Mouse (Mus musculus) heart, postnatal 0 days (tissue): ENCODE data around the gene Cc2d1a. TPM values are rescaled to one million over a fixed set of nuclear protein-coding genes. Genes with fewer than 3 reads are reported as not detected.

Experiments used
- ATAC-seq: fragments of 200-750 bp; cut with Nextera tagmentation; 2 replicates; pipeline ENCODE4 v1.8.0; 2017; ENCODE audit warnings: low read depth, moderate number of reproducible peaks, moderate library complexity; ENCODE audit not compliant: insufficient read depth
- DNase-seq: peaks from one replicate; pipeline ENCODE4 v3.0.0-alpha.2; 2016; ENCODE audit warnings: low spot score
- H3K27ac ChIP-seq: fragments of 300-500 bp; sonication (generic); 2 replicates; pipeline ENCODE4 v1.5.1; 2014; ENCODE audit warnings: low read depth, mild to moderate bottlenecking
- H3K27me3 ChIP-seq: fragments of 300-500 bp; sonication (generic); 2 replicates; pipeline ENCODE4 v1.6.1; 2014; ENCODE audit warnings: low read length, mixed read lengths; ENCODE audit not compliant: control insufficient read depth, insufficient read depth
- H3K36me3 ChIP-seq: fragments of 300-500 bp; sonication (generic); replicated peaks from 2 replicates; pipeline ENCODE4 v1.6.1; 2014; ENCODE audit warnings: low read length, mixed read lengths; ENCODE audit not compliant: control insufficient read depth, insufficient read depth
- H3K4me1 ChIP-seq: fragments of 300-500 bp; sonication (generic); 2 replicates; pipeline ENCODE4 v1.6.1; 2014; ENCODE audit warnings: antibody characterized with exemption; ENCODE audit not compliant: control insufficient read depth, insufficient read depth
- H3K4me2 ChIP-seq: fragments of 300-500 bp; sonication (generic); 2 replicates; pipeline ENCODE4 v1.6.1; 2014; ENCODE audit warnings: low read depth, mild to moderate bottlenecking, low read length, moderate library complexity
- H3K4me3 ChIP-seq: fragments of 300-500 bp; sonication (generic); 2 replicates; pipeline ENCODE4 v1.5.1; 2014; ENCODE audit warnings: low read depth, low read length
- H3K9ac ChIP-seq: fragments of 300-500 bp; sonication (generic); replicated peaks from 2 replicates; pipeline ENCODE4 v1.6.1; 2014; ENCODE audit warnings: low read depth, low read length, mixed read lengths
- H3K9me3 ChIP-seq: fragments of 300-500 bp; sonication (generic); replicated peaks from 2 replicates; pipeline ENCODE4 v1.6.1; 2016; ENCODE audit warnings: low read length; ENCODE audit not compliant: control insufficient read depth
- CTCF ChIP-seq: IDR thresholded peaks from 2 replicates; pipeline ENCODE4 v1.5.1; 2016; ENCODE audit warnings: antibody characterized with exemption, control low read depth, low read depth
- EP300 ChIP-seq: IDR thresholded peaks from 2 replicates; pipeline ENCODE4 v1.6.1; 2016; ENCODE audit warnings: antibody characterized with exemption, low read depth
- WGBS: fragments of 180-500 bp; shearing (Covaris S2); extraction: QIAGEN DNeasy Blood & Tissue Kit; methylation state at CpG from one replicate; pipeline ENCODE4 v1.1.7; 2014; 5-methylcytosine and 5-hydroxymethylcytosine counted together
- microRNA counts: library from miRNA; unstranded; fragments of <30 nt; microRNA quantifications from one replicate; lab custom pipeline; 2015
- microRNA-seq: library from miRNA; unstranded; fragments of <30 nt; microRNA quantifications from one replicate; pipeline ENCODE4, GENCODE M21; 2016
- polyA plus RNA-seq: library from polyadenylated mRNA; unstranded; fragments of >200 nt; fragmentation: Nextera tagmentation; extraction: Ambion mirVana; gene quantifications from 2 replicates; pipeline ENCODE4 v1.2.1, GENCODE M21; 2015
- total RNA-seq: library from RNA; depleted of rRNA; stranded (reverse); fragments of >200 nt; gene quantifications from 2 replicates; pipeline ENCODE4 v1.2.3, GENCODE M21; 2014; ENCODE audit warnings: low replicate concordance; rRNA removed

Gene Cc2d1a
- total and polyA plus RNA-seq, 2 experiments from 2014 or later, result 8.4 to 17.1 TPM

DNA sequence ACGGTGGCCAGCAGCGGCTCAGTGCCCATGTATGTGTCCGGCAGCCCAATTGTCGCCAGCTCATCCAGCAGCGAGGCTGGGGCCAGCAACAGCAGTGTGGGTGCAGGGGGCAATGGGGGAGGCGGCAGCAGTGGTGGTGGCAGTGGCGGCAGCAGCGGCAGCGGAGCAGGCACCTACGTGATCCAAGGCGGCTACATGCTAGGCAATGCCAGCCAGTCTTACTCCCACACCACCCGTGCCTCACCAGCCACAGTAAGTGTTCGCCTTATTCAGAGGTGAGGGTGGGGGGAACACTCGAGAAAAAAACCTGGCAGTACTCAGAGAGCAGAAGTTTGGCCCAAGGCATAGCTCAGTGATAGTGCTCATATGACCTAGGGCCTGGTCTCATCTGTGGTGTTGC is 59.9 kb downstream of the Cc2d1a start:
- 95% methylated on average over 14 of the region's 14 CpGs for WGBS
- no peak for ATAC-seq
- no peak for TF ChIP-seq EP300
- no peak for TF ChIP-seq CTCF
- H3K36me3 ChIP-seq, result peaks cover 66% of the 10 kb centered on the region
- H3K27ac ChIP-seq, result no peak overlapping the region
- no peak overlapping the region for H3K9ac ChIP-seq
- H3K4me2 ChIP-seq, result no peak overlapping the region
- no peak overlapping the region for H3K4me3 ChIP-seq
- DNase-seq, result no peak
- no peaks in the 10 kb centered on the region for H3K27me3 ChIP-seq
- no peaks in the 10 kb centered on the region for H3K9me3 ChIP-seq
- no peaks in the 10 kb centered on the region for H3K4me1 ChIP-seq

DNA sequence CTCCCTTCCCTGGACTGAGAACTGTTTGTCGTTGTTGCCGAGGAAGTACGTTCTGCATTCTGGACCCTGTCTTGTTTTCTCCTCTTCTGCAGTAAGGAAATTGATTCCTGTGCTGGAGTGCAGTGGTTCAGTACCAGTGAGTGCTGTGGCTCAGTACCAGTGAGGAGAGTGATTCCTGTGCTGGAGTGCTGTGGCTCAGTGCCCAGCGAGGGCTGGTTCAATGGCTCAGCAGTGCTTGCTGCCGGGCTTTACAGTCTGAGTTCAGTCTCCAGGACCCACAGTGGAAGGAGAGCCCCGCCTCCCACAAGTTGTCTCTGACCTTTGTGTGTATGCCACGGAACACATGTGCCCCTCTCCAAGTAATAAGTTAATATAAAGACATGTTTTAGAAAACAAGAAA is 60.6 kb downstream of the Cc2d1a start:
- H3K4me2 ChIP-seq, result no peak overlapping the region
- WGBS, result 89% methylated on average over 7 of the region's 7 CpGs

DNA sequence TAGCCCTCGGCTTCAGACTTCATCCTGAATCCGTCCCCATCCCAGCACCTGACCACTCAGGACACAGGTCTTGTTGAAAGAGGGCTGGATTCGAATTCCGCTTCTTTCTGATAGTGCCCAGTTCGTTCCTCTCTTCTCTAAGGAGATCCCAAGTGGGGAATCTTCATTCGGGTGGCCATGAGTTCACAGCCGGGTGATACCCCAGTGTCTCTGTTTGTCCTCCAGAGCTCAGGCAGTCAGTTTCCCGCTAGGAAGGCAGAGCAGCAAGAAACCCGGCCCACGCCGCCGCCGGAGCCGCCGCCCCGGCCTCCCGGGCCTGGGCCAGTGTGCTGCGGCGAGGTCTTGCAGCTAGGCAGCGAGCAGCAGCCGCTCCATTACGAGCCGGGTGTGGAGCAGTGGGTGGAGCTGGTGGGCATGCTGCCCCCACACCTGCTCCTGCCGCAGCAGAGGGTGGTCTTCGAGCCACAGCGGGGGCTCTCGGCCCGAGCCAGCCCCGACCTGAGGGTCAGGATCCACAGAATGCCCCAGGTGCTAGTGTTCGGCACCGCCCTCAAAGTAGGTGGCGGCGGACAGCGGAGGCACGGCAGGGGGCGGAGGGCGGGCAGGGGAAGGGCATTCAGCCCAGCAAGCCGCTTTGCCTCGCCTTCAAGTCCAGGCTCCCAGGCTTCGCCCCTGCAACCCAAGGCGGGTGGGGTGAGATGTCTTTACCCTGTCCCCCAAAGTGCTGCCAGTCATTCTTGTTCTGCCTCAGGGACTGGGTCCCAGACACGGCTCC is 63.2 kb downstream of the Cc2d1a start:
- Histone ChIP-seq H3K9me3 (no peaks in the 10 kb centered on the region), H3K4me1 (no peaks in the 10 kb centered on the region), H3K4me3 (no peak overlapping the region), H3K27ac (no peak overlapping the region), H3K36me3 (peaks cover 75% of the 10 kb centered on the region), H3K27me3 (no peaks in the 10 kb centered on the region), H3K9ac (no peak overlapping the region), H3K4me2 (no peak overlapping the region)
- DNase-seq (no peak), ATAC-seq (no peak)
- 72% methylated on average over 42 of the region's 42 CpGs for WGBS
- TF ChIP-seq CTCF, result no peak

More for the DNA sequence above, 60.6 kb downstream of the Cc2d1a start:
- Histone ChIP-seq H3K4me1 (no peaks in the 10 kb centered on the region), H3K9me3 (no peaks in the 10 kb centered on the region), H3K36me3 (peaks cover 66% of the 10 kb centered on the region), H3K9ac (no peak overlapping the region), H3K27me3 (no peaks in the 10 kb centered on the region), H3K4me3 (no peak overlapping the region), H3K27ac (no peak overlapping the region)
- TF ChIP-seq EP300 (no peak), CTCF (no peak)
- DNase-seq (no peak), ATAC-seq (no peak)

DNA sequence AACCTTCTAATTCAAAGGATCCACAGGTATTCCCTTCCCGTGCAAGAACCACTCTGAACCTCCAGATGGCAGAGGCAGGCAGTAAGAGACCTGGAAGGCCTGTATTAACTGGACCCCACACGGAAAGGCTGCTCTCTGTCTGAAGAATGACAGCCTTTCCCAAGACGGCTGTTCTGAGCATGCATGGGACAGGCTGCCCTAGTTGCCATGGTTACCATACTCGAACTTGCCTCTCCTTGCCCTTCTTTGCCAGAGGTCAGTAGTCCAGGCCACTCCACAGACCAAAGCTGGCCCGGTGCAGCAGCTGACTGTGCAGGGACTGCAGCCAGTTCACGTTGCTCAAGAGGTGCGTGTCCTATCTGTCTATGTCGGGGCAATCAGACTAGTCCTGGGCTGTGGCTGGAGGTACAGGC is 63.9 kb downstream of the Cc2d1a start:
- Histone ChIP-seq H3K36me3 (peaks cover 73% of the 10 kb centered on the region), H3K4me3 (no peak overlapping the region), H3K27ac (no peak overlapping the region), H3K4me2 (no peak overlapping the region), H3K9ac (no peak overlapping the region), H3K4me1 (peaks cover 5% of the 10 kb centered on the region), H3K27me3 (no peaks in the 10 kb centered on the region), H3K9me3 (no peaks in the 10 kb centered on the region)
- ATAC-seq (no peak), DNase-seq (no peak)
- WGBS, result 45% methylated on average over 8 of the region's 8 CpGs
- peak; percentile 36 for TF ChIP-seq CTCF
- no peak for TF ChIP-seq EP300

MicroRNAs encoded within 50 kb of the gene (microRNA counts, 519-probe panel; counts per million panel counts)
- microRNA mmu-miR-181c (lab: Ali Mortazavi, UCI), result 3,413 counts per million, percentile 39 among the panel's probes with 10 or more counts
- microRNA mmu-miR-709 (lab: Ali Mortazavi, UCI), result not detected

Small RNAs within 50 kb of the gene (microRNA-seq; reads per million reads assigned to microRNA genes)
- gene Gm25110 (not detected), gene Mir181c (3,068 reads per million, percentile 89 among the genes with 10 or more reads in this experiment), gene Mir181d (2,069 reads per million, percentile 85 among the genes with 10 or more reads in this experiment), gene Mir709 (not detected)

Other genes starting within 250 kb of the Cc2d1a start
- gene Adgrl1, start 247.8 kb downstream of the Cc2d1a start, total RNA-seq, result 28.7 and 58.4 TPM in 2 replicates
- gene Adgrl1, start 247.8 kb downstream of the Cc2d1a start, polyA plus RNA-seq, result 3.8 and 4.4 TPM in 2 replicates
- gene Gm10644, start 192.7 kb downstream of the Cc2d1a start, total RNA-seq, result 0.08 and 1.3 TPM in 2 replicates
- 0.41 and 0.42 TPM in 2 replicates for gene Gm10644, start 192.7 kb downstream of the Cc2d1a start, polyA plus RNA-seq
- gene Asf1b, start 192.4 kb downstream of the Cc2d1a start, total RNA-seq, result 109 and 155 TPM in 2 replicates
- 19.2 and 21.5 TPM in 2 replicates for gene Asf1b, start 192.4 kb downstream of the Cc2d1a start, polyA plus RNA-seq
- 246 and 345 TPM in 2 replicates for gene Prkaca, start 174.9 kb downstream of the Cc2d1a start, total RNA-seq
- gene Prkaca, start 174.9 kb downstream of the Cc2d1a start, polyA plus RNA-seq, result 305 and 312 TPM in 2 replicates
- gene Samd1, start 150.3 kb downstream of the Cc2d1a start, total RNA-seq, result 46.3 and 52.0 TPM in 2 replicates
- 3.6 and 3.7 TPM in 2 replicates for gene Samd1, start 150.3 kb downstream of the Cc2d1a start, polyA plus RNA-seq
- not detected in 2 replicates for gene 1700067K01Rik, start 146.4 kb downstream of the Cc2d1a start, total RNA-seq
- gene 1700067K01Rik, start 146.4 kb downstream of the Cc2d1a start, polyA plus RNA-seq, result 0.96 and 1.3 TPM in 2 replicates
- gene 2210011C24Rik, start 135.8 kb downstream of the Cc2d1a start, total RNA-seq, result 17.8 TPM in 1 of 2 replicates, not detected in the other
- gene 2210011C24Rik, start 135.8 kb downstream of the Cc2d1a start, polyA plus RNA-seq, result 0.48 and 0.88 TPM in 2 replicates
- gene Palm3, start 126.5 kb downstream of the Cc2d1a start, total RNA-seq, result not detected in 2 replicates
- gene Palm3, start 126.5 kb downstream of the Cc2d1a start, polyA plus RNA-seq, result 0.33 and 0.41 TPM in 2 replicates
- 3.9 and 5.6 TPM in 2 replicates for gene Il27ra, start 105.3 kb downstream of the Cc2d1a start, total RNA-seq
- 2.6 and 3.6 TPM in 2 replicates for gene Il27ra, start 105.3 kb downstream of the Cc2d1a start, polyA plus RNA-seq
- gene Rln3, start 102.9 kb downstream of the Cc2d1a start, total RNA-seq, result not detected in 2 replicates
- not detected in 2 replicates for gene Rln3, start 102.9 kb downstream of the Cc2d1a start, polyA plus RNA-seq
- 1.3 and 3.8 TPM in 2 replicates for gene Gm10643, start 82.8 kb downstream of the Cc2d1a start, total RNA-seq
- 1.0 and 1.7 TPM in 2 replicates for gene Gm10643, start 82.8 kb downstream of the Cc2d1a start, polyA plus RNA-seq
- 11.7 and 15.3 TPM in 2 replicates for gene Rfx1, start 81.1 kb downstream of the Cc2d1a start, total RNA-seq
- 2.3 and 2.4 TPM in 2 replicates for gene Rfx1, start 81.1 kb downstream of the Cc2d1a start, polyA plus RNA-seq
- gene Dcaf15, start 43.2 kb downstream of the Cc2d1a start, total RNA-seq, result 16.1 and 29.3 TPM in 2 replicates
- 2.9 and 3.3 TPM in 2 replicates for gene Dcaf15, start 43.2 kb downstream of the Cc2d1a start, polyA plus RNA-seq
- gene Podnl1, start 21.9 kb downstream of the Cc2d1a start, total RNA-seq, result not detected in 2 replicates
- 0.04 TPM in 2 replicates for gene Podnl1, start 21.9 kb downstream of the Cc2d1a start, polyA plus RNA-seq
- 0.43 TPM in 1 of 2 replicates, not detected in the other for gene 4930432K21Rik, start 89 bp upstream of the Cc2d1a start, total RNA-seq
- gene 4930432K21Rik, start 89 bp upstream of the Cc2d1a start, polyA plus RNA-seq, result 0.34 and 0.48 TPM in 2 replicates
- 1.4 TPM in 1 of 2 replicates, not detected in the other for gene Nanos3, start 37.3 kb upstream of the Cc2d1a start, total RNA-seq
- gene Nanos3, start 37.3 kb upstream of the Cc2d1a start, polyA plus RNA-seq, result 4.6 and 6.0 TPM in 2 replicates
- 23.8 and 31.4 TPM in 2 replicates for gene Zswim4, start 89.1 kb upstream of the Cc2d1a start, total RNA-seq
- 4.6 and 5.8 TPM in 2 replicates for gene Zswim4, start 89.1 kb upstream of the Cc2d1a start, polyA plus RNA-seq
- 90.3 and 93.2 TPM in 2 replicates for gene D8Ertd738e, start 101.8 kb upstream of the Cc2d1a start, total RNA-seq
- 382 and 414 TPM in 2 replicates for gene D8Ertd738e, start 101.8 kb upstream of the Cc2d1a start, polyA plus RNA-seq
- gene Mri1, start 109.4 kb upstream of the Cc2d1a start, total RNA-seq, result 25.8 and 74.7 TPM in 2 replicates
- 37.3 and 39.2 TPM in 2 replicates for gene Mri1, start 109.4 kb upstream of the Cc2d1a start, polyA plus RNA-seq
- gene Ccdc130, start 122.4 kb upstream of the Cc2d1a start, total RNA-seq, result 7.0 and 14.4 TPM in 2 replicates
- gene Ccdc130, start 122.4 kb upstream of the Cc2d1a start, polyA plus RNA-seq, result 12.2 and 12.7 TPM in 2 replicates
- 1.3 and 8.6 TPM in 2 replicates for gene Cacna1a, start 240.5 kb upstream of the Cc2d1a start, total RNA-seq
- gene Cacna1a, start 240.5 kb upstream of the Cc2d1a start, polyA plus RNA-seq, result 4.2 and 4.3 TPM in 2 replicates